Mouse (Mus musculus) forebrain, embryonic 14.5 days (tissue): ENCODE data around the gene 6430531B16Rik. TPM values are rescaled to one million over a fixed set of nuclear protein-coding genes. Genes with fewer than 3 reads are reported as not detected.

Experiments
- ATAC-seq: fragments of 200-750 bp; cut with Nextera tagmentation; 2 replicates; pipeline ENCODE4 v1.8.0; 2017; ENCODE audit warnings: mild to moderate bottlenecking, moderate library complexity
- DNase-seq: peaks from one replicate; pipeline ENCODE4 v3.0.0-alpha.2; 2015; ENCODE audit warnings: low spot score
- H3K27ac ChIP-seq: fragments of 300-500 bp; sonication (generic); 2 replicates; pipeline ENCODE4 v1.5.1; 2014; ENCODE audit warnings: low read depth, mild to moderate bottlenecking, control low read depth, low read length, moderate library complexity
- H3K27me3 ChIP-seq: fragments of 300-500 bp; sonication (generic); replicated peaks from 2 replicates; pipeline ENCODE4 v1.6.1; 2014; ENCODE audit warnings: low read length, control low read depth, mixed read lengths; ENCODE audit not compliant: control insufficient read depth, insufficient read depth
- H3K36me3 ChIP-seq: fragments of 300-500 bp; sonication (generic); 2 replicates; pipeline ENCODE4 v1.6.1; 2014; ENCODE audit warnings: low read length, control low read depth; ENCODE audit not compliant: control insufficient read depth, insufficient read depth
- H3K4me1 ChIP-seq: fragments of 300-500 bp; sonication (generic); 2 replicates; pipeline ENCODE4 v1.6.1; 2014; ENCODE audit warnings: antibody characterized with exemption, low read length, control low read depth; ENCODE audit not compliant: control insufficient read depth, insufficient read depth
- H3K4me2 ChIP-seq: fragments of 300-500 bp; sonication (generic); 2 replicates; pipeline ENCODE4 v1.6.1; 2014; ENCODE audit warnings: mild to moderate bottlenecking, control low read depth, low read length
- H3K4me3 ChIP-seq: fragments of 300-500 bp; sonication (generic); 2 replicates; pipeline ENCODE4 v1.5.1; 2014; ENCODE audit warnings: low read depth, low read length, control low read depth
- H3K9ac ChIP-seq: fragments of 300-500 bp; sonication (generic); 2 replicates; pipeline ENCODE4 v1.6.1; 2014; ENCODE audit warnings: mild to moderate bottlenecking, low read length, control low read depth, moderate library complexity
- H3K9me3 ChIP-seq: fragments of 300-500 bp; sonication (generic); replicated peaks from 2 replicates; pipeline ENCODE4 v1.6.1; 2016; ENCODE audit warnings: low read length, control low read depth, mixed read lengths; ENCODE audit not compliant: control insufficient read depth
- WGBS: fragments of 180-500 bp; shearing (Covaris S2); extraction: QIAGEN DNeasy Blood & Tissue Kit; methylation state at CpG from one replicate; pipeline ENCODE4 v1.1.7; 2014; 5-methylcytosine and 5-hydroxymethylcytosine counted together
- microRNA counts: library from miRNA; unstranded; fragments of <30 nt; microRNA quantifications from one replicate; lab custom pipeline; 2016
- microRNA-seq: library from miRNA; unstranded; fragments of <30 nt; microRNA quantifications from one replicate; pipeline ENCODE4, GENCODE M21; 2016
- polyA plus RNA-seq: library from polyadenylated mRNA; unstranded; fragments of >200 nt; fragmentation: Nextera tagmentation; extraction: Ambion mirVana; gene quantifications from 2 replicates; pipeline ENCODE4 v1.2.1, GENCODE M21; 2014

Gene 6430531B16Rik
- polyA plus RNA-seq, 1 experiment from 2014 or later = 0.86 TPM

GRCm38 (mm10) chr7:139936705-139937104, 41.9 kb downstream of the 6430531B16Rik start:
- Histone ChIP-seq H3K27ac (no peak overlapping the region), H3K36me3 (no peaks in the 10 kb centered on the region), H3K9ac (no peak overlapping the region), H3K27me3 (peaks cover 4% of the 10 kb centered on the region), H3K9me3 (no peaks in the 10 kb centered on the region), H3K4me3 (no peak overlapping the region), H3K4me2 (no peak overlapping the region), H3K4me1 (no peaks in the 10 kb centered on the region)
- ATAC-seq (no peak), DNase-seq (no peak)
- WGBS = 92% methylated on average over 10 of the region's 10 CpGs

GRCm38 (mm10) chr7:139930732-139931131, 47.8 kb downstream of the 6430531B16Rik start:
- no peaks in the 10 kb centered on the region for H3K4me1 ChIP-seq
- H3K4me2 ChIP-seq = no peak overlapping the region
- DNase-seq (peak; percentile 62), ATAC-seq (peak; percentile 55; the same call in 1 of the 2 replicates)
- no peak overlapping the region for H3K27ac ChIP-seq
- H3K27me3 ChIP-seq = no peaks in the 10 kb centered on the region
- 11% methylated on average over 11 of the region's 11 CpGs for WGBS
- no peaks in the 10 kb centered on the region for H3K36me3 ChIP-seq
- H3K4me3 ChIP-seq = no peak overlapping the region
- no peak overlapping the region for H3K9ac ChIP-seq
- H3K9me3 ChIP-seq = no peaks in the 10 kb centered on the region

MicroRNAs encoded within 50 kb of the gene (microRNA counts, 519-probe panel; counts per million panel counts)
- microRNA mmu-miR-202-3p (lab: Ali Mortazavi, UCI) = not detected
- not detected for microRNA mmu-miR-202-5p (lab: Ali Mortazavi, UCI)

Small RNA genes lying within 50 kb of the gene (microRNA-seq; reads per million reads assigned to microRNA genes)
- gene Mir202 (not detected), gene Mir7062 (0.79 reads per million), gene mmu-mir-7686 (not detected)

Other genes starting within 250 kb of the 6430531B16Rik start
- gene Adgra1, start 144.6 kb downstream of the 6430531B16Rik start, polyA plus RNA-seq = 7.4 and 8.1 TPM in 2 replicates
- 7.0 and 8.7 TPM in 2 replicates for gene Kndc1, start 84.1 kb downstream of the 6430531B16Rik start, polyA plus RNA-seq
- not detected in 2 replicates for gene Utf1, start 35.0 kb downstream of the 6430531B16Rik start, polyA plus RNA-seq
- 1.3 and 2.1 TPM in 2 replicates for gene Adam8, start 13.8 kb upstream of the 6430531B16Rik start, polyA plus RNA-seq
- gene Zfp511, start 57.6 kb upstream of the 6430531B16Rik start, polyA plus RNA-seq = 52.5 and 53.6 TPM in 2 replicates
- gene Tubgcp2, start 57.9 kb upstream of the 6430531B16Rik start, polyA plus RNA-seq = 64.3 and 67.7 TPM in 2 replicates
- 0.93 and 1.2 TPM in 2 replicates for gene Msx3, start 70.3 kb upstream of the 6430531B16Rik start, polyA plus RNA-seq
- 114 and 141 TPM in 2 replicates for gene Caly, start 103.8 kb upstream of the 6430531B16Rik start, polyA plus RNA-seq
- gene Prap1, start 114.6 kb upstream of the 6430531B16Rik start, polyA plus RNA-seq = not detected in 2 replicates
- 19.7 and 23.9 TPM in 2 replicates for gene Fuom, start 123.7 kb upstream of the 6430531B16Rik start, polyA plus RNA-seq
- gene Paox, start 137.0 kb upstream of the 6430531B16Rik start, polyA plus RNA-seq = 7.2 and 8.8 TPM in 2 replicates
- 138 and 154 TPM in 2 replicates for gene Echs1, start 137.7 kb upstream of the 6430531B16Rik start, polyA plus RNA-seq
- gene Mtg1, start 158.8 kb upstream of the 6430531B16Rik start, polyA plus RNA-seq = 40.7 and 42.9 TPM in 2 replicates
- 7.9 and 9.7 TPM in 2 replicates for gene Sprn, start 176.1 kb upstream of the 6430531B16Rik start, polyA plus RNA-seq
- not detected in 2 replicates for gene Olfr522, start 186.0 kb upstream of the 6430531B16Rik start, polyA plus RNA-seq
- not detected in 2 replicates for gene Olfr523, start 194.5 kb upstream of the 6430531B16Rik start, polyA plus RNA-seq
- gene Olfr524, start 227.2 kb upstream of the 6430531B16Rik start, polyA plus RNA-seq = not detected in 2 replicates
- not detected in 2 replicates for gene Cd163l1, start 239.5 kb upstream of the 6430531B16Rik start, polyA plus RNA-seq